8 mouse cellular contexts compared by ENCODE assay signal in the genomic region with DNA sequence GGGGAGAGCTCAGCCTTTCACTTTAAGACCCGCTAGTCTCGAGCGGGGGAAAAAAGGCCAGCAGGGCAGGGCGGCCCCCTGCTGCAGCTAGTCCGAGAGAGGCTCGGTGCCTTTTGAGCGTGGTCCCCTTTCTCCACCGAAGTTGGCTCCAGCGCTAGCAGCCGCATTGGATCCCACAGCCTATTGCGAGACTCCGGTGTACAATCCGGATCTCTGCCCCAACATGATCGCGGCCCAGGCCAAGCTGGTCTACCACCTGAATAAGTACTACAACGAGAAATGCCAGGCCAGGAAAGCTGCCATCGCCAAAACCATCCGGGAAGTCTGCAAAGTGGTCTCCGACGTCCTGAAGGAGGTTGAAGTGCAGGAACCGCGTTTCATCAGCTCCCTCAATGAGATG. TPM values are rescaled to one million over a fixed set of nuclear protein-coding genes. Genes with fewer than 3 reads are reported as not detected.
A peak's percentile ranks its signal among the peaks of the same experiment; 100 is the strongest.
DNase-seq lines count a peak whose midpoint lies in the region; ATAC-seq and TF ChIP-seq lines count a peak whose summit lies in the region.

No protein-coding gene starts in this region.

- no peak overlapping the region for H3K9ac ChIP-seq in intestine, postnatal 0 days (ENCODE audit: low read depth, low read length)
- peak overlapping the region; percentile 93 for H3K9ac ChIP-seq in midbrain, embryonic 14.5 days (replicated peaks; ENCODE audit: low read length)

- H3K4me1 ChIP-seq in lung, adult 2 months (ENCODE audit: control insufficient read depth, insufficient read depth, low read length) = no peaks in the 10 kb centered on the region
- 0 out of 2 replicates have a peak, but pooled peaks cover 7% of the 10 kb centered on the region for H3K4me1 ChIP-seq in bone marrow macrophage, adult 2 months (ENCODE audit: control insufficient read depth, insufficient read depth, low read length)
- H3K4me1 ChIP-seq in intestine, postnatal 0 days (replicated peaks; ENCODE audit: control insufficient read depth, insufficient read depth, low read length) = 0 out of 2 replicates have a peak, but pooled peaks cover 4% of the 10 kb centered on the region
- peaks cover 37% of the 10 kb centered on the region for H3K4me1 ChIP-seq in midbrain, embryonic 14.5 days (ENCODE audit: control insufficient read depth, insufficient read depth, low read length)

- TF ChIP-seq CTCF in lung, adult 2 months (IDR thresholded peaks at IDR 0.05; ENCODE audit: insufficient read depth, low read length) = no peak
- TF ChIP-seq CTCF in bone marrow macrophage, adult 2 months (IDR thresholded peaks at IDR 0.05; ENCODE audit: low read depth, low read length) = no peak
- TF ChIP-seq CTCF in intestine, postnatal 0 days (IDR thresholded peaks at IDR 0.05; ENCODE audit: low read depth) = no peak

- no peaks in the 10 kb centered on the region for H3K36me3 ChIP-seq in intestine, postnatal 0 days (ENCODE audit: control insufficient read depth, insufficient read depth)
- H3K36me3 ChIP-seq in midbrain, embryonic 14.5 days (ENCODE audit: control insufficient read depth, insufficient read depth, low read length) = no peaks in the 10 kb centered on the region

- no peak for TF ChIP-seq POLR2A in lung, adult 2 months (IDR thresholded peaks at IDR 0.05; ENCODE audit: borderline replicate concordance, extremely low read depth, low read depth, low read length)
- no peak for TF ChIP-seq POLR2A in bone marrow macrophage, adult 2 months (IDR thresholded peaks at IDR 0.05; ENCODE audit: borderline replicate concordance, low read depth, low read length)

- no peak overlapping the region for H3K4me3 ChIP-seq in lung, adult 2 months (replicated peaks; ENCODE audit: extremely low read depth, low read depth, low read length)
- H3K4me3 ChIP-seq in bone marrow macrophage, adult 2 months (ENCODE audit: insufficient read depth, low read length) = peak overlapping the region; percentile 53
- H3K4me3 ChIP-seq in intestine, postnatal 0 days (ENCODE audit: low read depth, low read length) = peak overlapping the region; percentile 16
- H3K4me3 ChIP-seq in midbrain, embryonic 14.5 days (replicated peaks; ENCODE audit: low read depth, low read length) = peak overlapping the region; percentile 70

- no peak for ATAC-seq in intestine, postnatal 0 days
- ATAC-seq in midbrain, embryonic 14.5 days (ENCODE audit: low FRiP score, low TSS enrichment) = no peak

- DNase-seq in lung, adult 2 months = peak; percentile 6
- DNase-seq in lung, postnatal 10 days = no peak
- DNase-seq in gastrocnemius, adult 18-20 months (ENCODE audit: low spot score) = peak; percentile 39
- DNase-seq in midbrain, embryonic 14.5 days = peak; percentile 67
- DNase-seq in spleen, postnatal 4 days (ENCODE audit: low spot score in 2 of 2) = no peak
- no peak for DNase-seq in right cerebral cortex, adult 2 months (ENCODE audit: low spot score in 2 of 2)

- peaks cover 55% of the 10 kb centered on the region for H3K27me3 ChIP-seq in intestine, postnatal 0 days (replicated peaks; ENCODE audit: control insufficient read depth, insufficient read depth, low read length)
- no peaks in the 10 kb centered on the region for H3K27me3 ChIP-seq in midbrain, embryonic 14.5 days (ENCODE audit: control insufficient read depth, insufficient read depth, low read length)

- peak overlapping the region; percentile 43 for H3K4me2 ChIP-seq in intestine, postnatal 0 days (replicated peaks; ENCODE audit: low read depth)
- peak overlapping the region; percentile 84 for H3K4me2 ChIP-seq in midbrain, embryonic 14.5 days (ENCODE audit: low read length)

- H3K9me3 ChIP-seq in intestine, postnatal 0 days (ENCODE audit: control insufficient read depth) = no peaks in the 10 kb centered on the region
- no peaks in the 10 kb centered on the region for H3K9me3 ChIP-seq in midbrain, embryonic 14.5 days (ENCODE audit: control insufficient read depth, low read length)

- 41% methylated on average over 22 of the region's 22 CpGs for WGBS in lung, adult 2 months
- WGBS in intestine, postnatal 0 days = 29% methylated on average over 22 of the region's 22 CpGs
- WGBS in midbrain, embryonic 14.5 days = 2% methylated on average over 22 of the region's 22 CpGs

- no peak overlapping the region for H3K27ac ChIP-seq in bone marrow macrophage, adult 2 months (ENCODE audit: insufficient read depth, low read depth, low read length)
- H3K27ac ChIP-seq in intestine, postnatal 0 days (ENCODE audit: low read depth, low read length) = no peak overlapping the region
- H3K27ac ChIP-seq in midbrain, embryonic 14.5 days (replicated peaks; ENCODE audit: low read depth, low read length) = peak overlapping the region; percentile 98

RNA-seq across cellular contexts. Expression of a gene that starts 0.5 kb away (rescaled TPM):
- 0.04 TPM in 1 of 2 replicates, not detected in the other for polyA plus RNA-seq in lung, adult 2 months (2012; rRNA removed)
- polyA plus RNA-seq in bone marrow macrophage, adult 2 months (2012; ENCODE audit: insufficient read depth, insufficient read length, missing spikeins) = not detected in 2 replicates
- 1 to 10 TPM in 1 of 2 experiments, under 1 TPM in 1; 0.96 to 1.7 TPM for total RNA-seq in gastrocnemius, adult 18-20 months (2021)
- 4.0 TPM in 2 replicates for polyA plus RNA-seq in intestine, postnatal 0 days (2015; fragmentation: Nextera tagmentation; extraction: Ambion mirVana)
- 218 and 237 TPM in 2 replicates for polyA plus RNA-seq in midbrain, embryonic 14.5 days (2014; fragmentation: Nextera tagmentation; extraction: Ambion mirVana)

Comparison
In these comparisons a context has a peak if more than half of its experiments do, and no peak if none do; other contexts are left out.
1. DNase-seq: peak in lung, adult 2 months (single experiment), gastrocnemius, adult 18-20 months (single experiment) and midbrain, embryonic 14.5 days (single experiment); none in lung, postnatal 10 days (single experiment), spleen, postnatal 4 days (0 of 2) and right cerebral cortex, adult 2 months (0 of 2).
2. RNA of a gene that starts 0.5 kb away (polyA plus RNA-seq): 218 to 237 TPM in midbrain, embryonic 14.5 days; 4.0 TPM in intestine, postnatal 0 days, 0.04 TPM in lung, adult 2 months and not detected in bone marrow macrophage, adult 2 months; every median in the first group is over 10 times any median in the second.